Mouse (Mus musculus): ENCODE results near the gene Acsf3.

- TF ChIP-seq GATA1 (IDR thresholded peaks at IDR 0.05; ENCODE audit: borderline replicate concordance, low read length) (no peak), FLI1 (IDR thresholded peaks at IDR 0.05; ENCODE audit: low read length) (no peak)
Observed at GRCm38 (mm10) chr8:122864719-122865129, 89.4 kb downstream of the Acsf3 start.

All from megakaryocyte, embryonic 14.5 days (primary cell).